Mouse (Mus musculus) kidney, adult 9 months (tissue): ENCODE results near the gene Slc7a8.
A peak's percentile ranks its signal among the peaks of the same experiment; 100 is the strongest.

ENCODE experiments used
- DNase-seq: peaks from one replicate; pipeline ENCODE4 v3.0.0; 2022

Gene Slc7a8

DNA sequence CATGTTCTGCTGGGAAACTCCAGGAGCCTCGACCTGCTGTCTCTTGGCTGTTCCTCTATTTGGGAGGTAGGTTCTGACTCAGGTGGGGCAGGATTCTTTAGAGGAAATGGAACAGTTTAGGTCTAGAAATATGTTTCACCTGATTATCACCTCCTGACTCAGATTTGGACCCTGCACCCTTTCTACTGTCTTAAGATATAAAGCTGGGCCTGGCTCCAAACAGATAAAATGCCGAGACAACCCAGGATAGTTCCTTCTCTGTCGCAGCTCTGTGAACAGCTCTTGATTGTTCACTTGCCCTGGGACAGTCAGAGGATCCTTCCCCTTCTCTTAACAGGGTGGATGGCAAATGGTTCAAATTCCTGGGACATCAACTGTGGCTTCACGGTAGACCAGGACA, 46.5 kb downstream of the Slc7a8 start:
- no peak for DNase-seq

- no peak for DNase-seq
Measured at GRCm38 (mm10) chr14:54734004-54734403, 47.7 kb downstream of the Slc7a8 start.

DNA sequence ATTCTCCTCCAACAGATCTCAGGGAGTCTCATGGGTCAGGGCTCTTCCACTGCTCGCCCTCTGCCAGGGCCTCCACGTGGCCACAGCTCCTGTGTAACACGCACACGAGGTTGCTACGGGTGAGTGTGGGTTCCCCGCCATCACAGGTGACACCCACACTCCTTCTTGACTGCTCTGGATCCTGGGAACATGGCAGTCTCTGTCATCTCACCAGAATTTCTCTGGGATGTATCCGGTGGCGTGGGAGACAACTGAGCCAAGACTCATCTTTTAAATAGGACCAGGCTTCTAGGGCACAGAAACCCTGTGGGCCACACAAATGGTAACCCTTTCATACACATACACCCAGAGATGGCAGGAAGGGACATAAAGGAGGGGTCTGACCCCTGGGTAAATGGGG, 49.5 kb downstream of the Slc7a8 start:
- DNase-seq: no peak

DNA sequence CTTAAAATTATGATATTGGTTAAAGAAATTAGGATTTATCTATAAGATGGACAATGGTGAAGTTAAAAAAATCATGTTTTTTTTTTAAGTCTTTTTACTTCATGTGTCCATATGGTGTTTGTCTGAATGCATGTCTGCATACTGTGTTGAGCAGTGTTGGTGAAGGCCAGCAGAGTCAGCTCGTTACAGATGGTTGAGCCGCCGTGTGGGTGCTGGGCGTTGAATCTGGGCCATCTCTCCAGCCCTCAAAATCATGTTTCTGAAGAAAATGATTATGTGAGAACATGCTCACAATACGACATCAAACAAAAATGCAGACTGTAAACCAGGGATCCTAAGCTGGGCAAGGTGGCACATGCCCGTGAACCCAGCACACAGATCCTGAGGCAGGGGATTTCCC, 51.4 kb downstream of the Slc7a8 start:
- no peak for DNase-seq

GRCm38 (mm10) chr14:54728823-54729653, 52.7 kb downstream of the Slc7a8 start:
- DNase-seq: no peak

DNA sequence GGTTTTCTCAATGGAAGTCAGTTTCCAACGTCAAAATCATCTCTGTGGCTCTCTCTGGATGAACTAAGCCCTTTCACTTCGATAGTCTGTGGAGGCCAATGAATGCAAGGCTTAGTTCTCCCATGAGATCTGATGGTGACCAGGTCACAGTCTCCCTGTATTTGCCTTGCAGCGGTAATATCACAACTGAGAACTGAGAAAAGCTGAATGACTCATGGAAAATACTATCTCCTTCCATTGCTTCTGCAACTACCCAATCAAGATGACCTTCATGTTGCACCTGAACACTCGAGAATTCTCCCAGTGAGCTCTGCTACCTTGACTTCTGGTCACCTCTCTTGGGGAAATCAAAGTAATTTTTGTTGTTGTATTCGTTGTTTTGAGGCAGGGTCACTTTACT, 54.2 kb downstream of the Slc7a8 start:
- no peak for DNase-seq

GRCm38 (mm10) chr14:54724049-54724448, 57.7 kb downstream of the Slc7a8 start:
- no peak for DNase-seq

DNA sequence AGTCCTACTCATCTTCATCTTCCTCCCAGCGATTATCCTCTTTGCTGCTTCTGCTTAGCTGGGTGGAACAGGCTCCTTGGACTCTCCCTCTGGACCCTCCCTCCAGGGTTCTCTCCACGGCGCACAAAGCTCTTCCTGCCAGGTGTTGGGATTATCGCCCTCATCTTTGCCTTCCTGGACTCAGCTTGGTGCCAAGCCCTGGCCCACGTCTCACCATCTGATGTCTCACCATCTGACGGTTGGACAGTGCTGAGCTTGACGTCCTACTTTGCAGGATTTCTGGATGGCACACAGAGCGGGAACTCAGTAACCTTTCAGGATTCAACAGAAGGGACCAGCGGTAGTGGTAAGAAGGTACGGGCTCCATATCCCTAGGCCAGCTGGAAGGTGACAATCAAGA, 60.0 kb downstream of the Slc7a8 start:
- DNase-seq: no peak

GRCm38 (mm10) chr14:54720654-54721350, 60.9 kb downstream of the Slc7a8 start:
- no peak for DNase-seq

GRCm38 (mm10) chr14:54720041-54720440, 61.7 kb downstream of the Slc7a8 start:
- DNase-seq: no peak

GRCm38 (mm10) chr14:54715402-54715801, 66.3 kb downstream of the Slc7a8 start:
- DNase-seq: no peak

- peak; percentile 30 for DNase-seq
Measured at GRCm38 (mm10) chr14:54714617-54715081, 67.1 kb downstream of the Slc7a8 start.

GRCm38 (mm10) chr14:54714121-54714520, 67.6 kb downstream of the Slc7a8 start:
- DNase-seq: peak; percentile 93

GRCm38 (mm10) chr14:54712861-54713260, 68.9 kb downstream of the Slc7a8 start:
- peak; percentile 51 for DNase-seq

- DNase-seq: no peak
Measured at GRCm38 (mm10) chr14:54712074-54712473, 69.7 kb downstream of the Slc7a8 start, which contains the start of gene Cebpe. TSS of gene Cebpe (minus strand) at chr14:54712174.

- DNase-seq: no peak
Measured at GRCm38 (mm10) chr14:54709054-54709453, 72.7 kb downstream of the Slc7a8 start.

DNA sequence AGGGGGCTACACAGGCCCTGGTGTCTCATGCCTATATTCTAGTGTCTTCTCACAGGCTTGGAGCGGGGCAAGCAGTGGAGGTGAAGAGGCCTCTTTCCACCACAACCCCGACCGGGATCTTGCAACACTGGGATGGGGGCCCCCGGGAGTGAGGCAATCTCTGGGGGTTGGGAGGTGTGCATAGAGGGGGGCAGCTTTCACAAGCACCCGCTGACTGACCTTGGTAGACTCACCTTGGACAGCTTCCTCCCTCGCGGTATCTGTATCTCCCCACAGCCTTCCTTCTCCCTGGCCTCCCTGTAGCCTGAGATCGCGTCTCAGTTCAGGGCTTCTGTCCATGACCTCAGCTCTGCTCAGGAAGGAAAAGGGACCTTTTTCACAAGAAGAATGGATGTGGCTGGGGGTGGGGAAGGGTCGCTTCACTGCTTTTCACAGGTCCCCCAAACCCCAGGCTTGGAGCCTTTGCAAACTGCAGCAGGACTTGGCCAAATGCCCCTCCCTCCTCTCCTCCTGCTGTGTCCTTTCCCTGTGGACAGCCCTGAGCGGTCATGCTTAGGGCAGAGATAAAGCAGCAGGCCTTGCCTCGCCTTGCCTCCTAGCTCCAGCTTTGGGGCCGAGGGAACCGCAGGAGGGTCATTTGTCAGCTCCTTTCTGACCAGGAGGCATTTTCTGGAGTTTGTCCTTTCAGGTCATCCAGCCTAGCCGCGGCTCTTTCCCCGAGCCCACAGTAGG, 75.0 kb downstream of the Slc7a8 start:
- no peak for DNase-seq

- DNase-seq: no peak
Measured at GRCm38 (mm10) chr14:54705844-54706243, 75.9 kb downstream of the Slc7a8 start.

- DNase-seq: no peak
Measured at GRCm38 (mm10) chr14:54703207-54703606, 78.5 kb downstream of the Slc7a8 start.

- DNase-seq: peak; percentile 73
Measured at GRCm38 (mm10) chr14:54701298-54701697, 80.4 kb downstream of the Slc7a8 start.

DNA sequence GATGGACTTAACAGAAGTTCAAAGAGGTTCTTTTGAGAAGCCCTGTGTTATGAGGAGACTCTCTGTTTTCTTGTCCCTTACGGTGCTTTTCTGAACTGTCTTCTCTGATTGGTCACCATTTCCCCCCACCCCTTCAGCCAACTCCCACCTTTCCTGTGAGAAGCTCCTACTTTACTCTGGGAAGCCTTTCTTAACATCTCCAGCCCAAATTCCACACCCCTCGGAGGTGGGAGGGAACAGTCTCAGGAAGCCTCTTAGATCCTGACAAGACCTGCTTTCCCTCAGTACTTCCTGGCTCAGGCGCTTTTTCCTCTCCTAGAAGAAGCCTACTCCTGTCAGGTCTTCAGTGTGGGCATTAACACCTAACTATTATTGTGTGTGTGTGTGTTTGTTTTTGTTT, 82.2 kb downstream of the Slc7a8 start:
- DNase-seq: no peak

DNA sequence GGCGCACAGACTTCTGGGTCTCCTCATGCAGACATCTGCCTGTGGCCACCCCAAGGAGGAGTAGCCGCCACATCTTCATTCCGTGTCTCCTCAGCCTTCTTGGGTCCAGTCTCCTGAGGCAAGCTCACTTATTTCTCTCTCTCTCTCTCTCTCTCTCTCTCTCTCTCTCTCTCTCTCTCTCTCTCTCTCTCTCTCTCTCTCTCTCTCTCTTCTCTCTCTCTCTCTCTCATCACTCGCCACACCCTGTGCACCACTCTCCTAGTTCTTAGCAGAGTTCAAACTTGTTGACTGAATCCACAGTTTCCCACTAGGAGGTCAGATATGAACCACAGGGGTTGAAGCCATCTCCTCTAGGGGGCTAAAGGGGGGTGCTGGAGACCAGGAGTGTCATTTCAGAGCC, 83.0 kb downstream of the Slc7a8 start, which contains the start of gene Gm29776:
Gene Gm29776, minus strand, starts transcription at position 101 of the 400 bp plus-strand sequence.
- no peak for DNase-seq

DNA sequence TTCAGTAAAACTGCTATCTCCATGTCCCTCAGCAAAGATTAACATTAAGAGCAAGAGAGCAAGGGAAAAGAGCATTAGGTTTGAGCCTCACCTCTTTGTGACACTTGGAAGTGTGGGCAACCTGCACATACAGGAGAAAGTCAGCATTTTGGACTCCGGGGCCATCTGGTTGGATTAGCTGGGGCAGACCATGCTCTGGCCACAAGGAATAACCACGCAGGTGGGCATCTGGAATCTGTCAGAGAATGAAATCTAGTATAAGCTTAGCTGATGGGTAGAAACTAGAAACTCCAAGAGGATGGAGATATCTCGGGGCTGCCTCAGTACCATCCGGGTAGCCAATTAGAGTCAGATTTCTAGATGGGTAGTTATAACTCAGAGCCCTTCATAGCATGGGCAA, 85.0 kb downstream of the Slc7a8 start:
- DNase-seq: no peak
